Mouse (Mus musculus) kidney, postnatal 0 days (tissue): ENCODE measurements at regions not wholly inside any gene's neighbourhood (a gene's known extent, or its start where the extent isn't known, plus 50 kb on each side); places are given as distances from the start of the nearest gene placed in this dataset.

ENCODE experiments used
- ATAC-seq: fragments of 200-750 bp; cut with Nextera tagmentation; replicated peaks from 2 replicates; pipeline ENCODE4 v1.8.0; 2017; ENCODE audit warnings: low read depth, moderate number of reproducible peaks, moderate TSS enrichment, moderate library complexity; ENCODE audit not compliant: low FRiP score
- DNase-seq: peaks from one replicate; pipeline ENCODE4 v3.0.0-alpha.2; 2016; ENCODE audit warnings: low spot score
- H3K27ac ChIP-seq: fragments of 300-500 bp; sonication (generic); 2 replicates; pipeline ENCODE4 v1.5.1; 2014; ENCODE audit warnings: mild to moderate bottlenecking
- H3K27me3 ChIP-seq: fragments of 300-500 bp; sonication (generic); 2 replicates; pipeline ENCODE4 v1.6.1; 2014; ENCODE audit warnings: low read length, mixed read lengths; ENCODE audit not compliant: insufficient read depth
- H3K36me3 ChIP-seq: fragments of 300-500 bp; sonication (generic); 2 replicates; pipeline ENCODE4 v1.6.1; 2014; ENCODE audit warnings: low read length, mixed read lengths; ENCODE audit not compliant: insufficient read depth
- H3K4me1 ChIP-seq: fragments of 300-500 bp; sonication (generic); replicated peaks from 2 replicates; pipeline ENCODE4 v1.6.1; 2014; ENCODE audit warnings: antibody characterized with exemption, low read length, mixed read lengths; ENCODE audit not compliant: insufficient read depth
- H3K4me2 ChIP-seq: fragments of 300-500 bp; sonication (generic); 2 replicates; pipeline ENCODE4 v1.6.1; 2014; ENCODE audit warnings: mild to moderate bottlenecking, low read length, moderate library complexity, mixed read lengths
- H3K4me3 ChIP-seq: fragments of 300-500 bp; sonication (generic); replicated peaks from 2 replicates; pipeline ENCODE4 v1.5.1; 2014; ENCODE audit warnings: low read depth, low read length
- H3K9ac ChIP-seq: fragments of 300-500 bp; sonication (generic); 2 replicates; pipeline ENCODE4 v1.6.1; 2014; ENCODE audit warnings: low read depth, low read length
- H3K9me3 ChIP-seq: fragments of 300-500 bp; sonication (generic); replicated peaks from 2 replicates; pipeline ENCODE4 v1.6.1; 2016; ENCODE audit warnings: low read length, inconsistent platforms, mixed read lengths
- CTCF ChIP-seq: IDR thresholded peaks from 2 replicates; pipeline ENCODE4 v1.5.1; 2016; ENCODE audit warnings: antibody characterized with exemption, low read depth, mild to moderate bottlenecking, moderate library complexity
- WGBS: fragments of 180-500 bp; shearing (Covaris S2); extraction: QIAGEN DNeasy Blood & Tissue Kit; methylation state at CpG from one replicate; pipeline ENCODE4 v1.1.7; 2014; 5-methylcytosine and 5-hydroxymethylcytosine counted together

GRCm38 (mm10) chr12:11518379-11518778 is 62.5 kb downstream of the Rad51ap2 start:
- Histone ChIP-seq H3K9me3 (no peaks in the 10 kb centered on the region), H3K4me1 (no peaks in the 10 kb centered on the region), H3K27me3 (no peaks in the 10 kb centered on the region), H3K4me2 (no peak overlapping the region), H3K4me3 (no peak overlapping the region), H3K27ac (no peak overlapping the region), H3K36me3 (no peaks in the 10 kb centered on the region), H3K9ac (no peak overlapping the region)
- ATAC-seq (no peak), DNase-seq (no peak)
- no peak for TF ChIP-seq CTCF
- WGBS = 46% methylated on average over 2 of the region's 2 CpGs

GRCm38 (mm10) chr12:11562891-11563290 is 107.0 kb downstream of the Rad51ap2 start:
- no peak for TF ChIP-seq CTCF
- H3K36me3 ChIP-seq = no peaks in the 10 kb centered on the region
- no peak for ATAC-seq
- H3K27ac ChIP-seq = no peak overlapping the region
- H3K4me3 ChIP-seq = no peak overlapping the region
- H3K27me3 ChIP-seq = no peaks in the 10 kb centered on the region
- H3K4me1 ChIP-seq = no peaks in the 10 kb centered on the region
- no peak overlapping the region for H3K9ac ChIP-seq
- 78% methylated on average over 6 of the region's 6 CpGs for WGBS
- no peaks in the 10 kb centered on the region for H3K9me3 ChIP-seq
- no peak overlapping the region for H3K4me2 ChIP-seq
- no peak for DNase-seq

- ATAC-seq (no peak), DNase-seq (no peak)
- H3K27me3 ChIP-seq = no peaks in the 10 kb centered on the region
- H3K4me3 ChIP-seq = no peak overlapping the region
- H3K9ac ChIP-seq = no peak overlapping the region
- no peak overlapping the region for H3K27ac ChIP-seq
- TF ChIP-seq CTCF = no peak
- H3K9me3 ChIP-seq = no peaks in the 10 kb centered on the region
- H3K4me2 ChIP-seq = no peak overlapping the region
- no peaks in the 10 kb centered on the region for H3K4me1 ChIP-seq
- H3K36me3 ChIP-seq = no peaks in the 10 kb centered on the region
- 84% methylated on average over 1 of the region's 1 CpGs for WGBS
Measured at GRCm38 (mm10) chr12:11570160-11570559, 114.3 kb downstream of the Rad51ap2 start.

GRCm38 (mm10) chr12:11603946-11604345 is 148.1 kb downstream of the Rad51ap2 start:
- Histone ChIP-seq H3K36me3 (no peaks in the 10 kb centered on the region), H3K9ac (no peak overlapping the region), H3K9me3 (no peaks in the 10 kb centered on the region), H3K4me1 (no peaks in the 10 kb centered on the region), H3K4me3 (no peak overlapping the region), H3K4me2 (no peak overlapping the region), H3K27ac (no peak overlapping the region), H3K27me3 (no peaks in the 10 kb centered on the region)
- TF ChIP-seq CTCF = no peak
- no peak for DNase-seq
- no peak for ATAC-seq
- 74% methylated on average over 2 of the region's 2 CpGs for WGBS

- Histone ChIP-seq H3K27me3 (no peaks in the 10 kb centered on the region), H3K4me2 (no peak overlapping the region), H3K9ac (no peak overlapping the region), H3K36me3 (no peaks in the 10 kb centered on the region), H3K4me3 (no peak overlapping the region), H3K9me3 (no peaks in the 10 kb centered on the region), H3K27ac (no peak overlapping the region), H3K4me1 (no peaks in the 10 kb centered on the region)
- ATAC-seq (no peak), DNase-seq (no peak)
- no peak for TF ChIP-seq CTCF
Measured at GRCm38 (mm10) chr12:11608733-11609132, 152.9 kb downstream of the Rad51ap2 start.

GRCm38 (mm10) chr12:11611656-11612055 is 155.8 kb downstream of the Rad51ap2 start:
- H3K9me3 ChIP-seq = no peaks in the 10 kb centered on the region
- DNase-seq (no peak), ATAC-seq (no peak)
- H3K27ac ChIP-seq = no peak overlapping the region
- no peak overlapping the region for H3K4me3 ChIP-seq
- no peak for TF ChIP-seq CTCF
- no peak overlapping the region for H3K4me2 ChIP-seq
- no peaks in the 10 kb centered on the region for H3K36me3 ChIP-seq
- no peaks in the 10 kb centered on the region for H3K27me3 ChIP-seq
- H3K9ac ChIP-seq = no peak overlapping the region
- no peaks in the 10 kb centered on the region for H3K4me1 ChIP-seq
- WGBS = 79% methylated on average over 2 of the region's 2 CpGs

GRCm38 (mm10) chr12:11615237-11615636 is 159.4 kb downstream of the Rad51ap2 start:
- Histone ChIP-seq H3K27ac (no peak overlapping the region), H3K4me2 (no peak overlapping the region), H3K9me3 (no peaks in the 10 kb centered on the region), H3K4me3 (no peak overlapping the region), H3K27me3 (no peaks in the 10 kb centered on the region), H3K36me3 (no peaks in the 10 kb centered on the region), H3K4me1 (no peaks in the 10 kb centered on the region), H3K9ac (no peak overlapping the region)
- 73% methylated on average over 2 of the region's 2 CpGs for WGBS
- TF ChIP-seq CTCF = no peak
- ATAC-seq = no peak
- DNase-seq = no peak
